Mouse (Mus musculus) intestine, embryonic 14.5 days (tissue): Measurements from ENCODE around the gene Lars2. TPM values are rescaled to one million over a fixed set of nuclear protein-coding genes. Genes with fewer than 3 reads are reported as not detected.
A peak's percentile ranks its signal among the peaks of the same experiment; 100 is the strongest.

Experiments
- ATAC-seq: fragments of 200-750 bp; cut with Nextera tagmentation; replicated peaks from 2 replicates; pipeline ENCODE4 v1.8.0; 2017; ENCODE audit warnings: low read depth, moderate number of reproducible peaks, moderate TSS enrichment, moderate library complexity; ENCODE audit not compliant: low FRiP score, low TSS enrichment
- DNase-seq: peaks from one replicate; pipeline ENCODE4 v3.0.0-alpha.2; 2018; ENCODE audit warnings: low spot score
- H3K27ac ChIP-seq: fragments of 300-500 bp; sonication (generic); 2 replicates; pipeline ENCODE4 v1.5.1; 2014; ENCODE audit warnings: low read depth, mild to moderate bottlenecking, control low read depth
- H3K27me3 ChIP-seq: fragments of 300-500 bp; sonication (generic); replicated peaks from 2 replicates; pipeline ENCODE4 v1.6.1; 2014; ENCODE audit warnings: low read length, control low read depth; ENCODE audit not compliant: control insufficient read depth, insufficient read depth
- H3K36me3 ChIP-seq: fragments of 300-500 bp; sonication (generic); 2 replicates; pipeline ENCODE4 v1.6.1; 2014; ENCODE audit warnings: low read length, control low read depth; ENCODE audit not compliant: control insufficient read depth, insufficient read depth
- H3K4me1 ChIP-seq: fragments of 300-500 bp; sonication (generic); replicated peaks from 2 replicates; pipeline ENCODE4 v1.6.1; 2014; ENCODE audit warnings: low read length, control low read depth, mixed read lengths; ENCODE audit not compliant: control insufficient read depth, insufficient read depth
- H3K4me2 ChIP-seq: fragments of 300-500 bp; sonication (generic); 2 replicates; pipeline ENCODE4 v1.6.1; 2014; ENCODE audit warnings: low read length
- H3K4me3 ChIP-seq: fragments of 300-500 bp; sonication (generic); 2 replicates; pipeline ENCODE4 v1.5.1; 2014; ENCODE audit warnings: low read depth, low read length, control low read depth, mixed read lengths
- H3K9ac ChIP-seq: fragments of 300-500 bp; sonication (generic); 2 replicates; pipeline ENCODE4 v1.6.1; 2014; ENCODE audit warnings: mild to moderate bottlenecking, low read length
- H3K9me3 ChIP-seq: fragments of 300-500 bp; sonication (generic); 2 replicates; pipeline ENCODE4 v1.6.1; 2016; ENCODE audit warnings: low read length, control low read depth; ENCODE audit not compliant: control insufficient read depth
- WGBS: fragments of 180-500 bp; shearing (Covaris S2); extraction: QIAGEN DNeasy Blood & Tissue Kit; methylation state at CpG from one replicate; pipeline ENCODE4 v1.1.7; 2014; 5-methylcytosine and 5-hydroxymethylcytosine counted together
- polyA plus RNA-seq: library from polyadenylated mRNA; unstranded; fragments of >200 nt; fragmentation: Nextera tagmentation; extraction: Ambion mirVana; gene quantifications from 2 replicates; pipeline ENCODE4 v1.2.1, GENCODE M21; 2014

The Lars2 gene
- polyA plus RNA-seq, 1 experiment from 2014 or later, result 1,414 TPM

- no peak overlapping the region for H3K4me3 ChIP-seq
- no peak overlapping the region for H3K9ac ChIP-seq
- H3K27ac ChIP-seq, result no peak overlapping the region
- WGBS, result 90% methylated on average over 4 of the region's 4 CpGs
- DNase-seq (no peak), ATAC-seq (no peak)
- no peak overlapping the region for H3K4me2 ChIP-seq
- peaks cover 31% of the 10 kb centered on the region for H3K4me1 ChIP-seq
- H3K36me3 ChIP-seq, result peaks cover 38% of the 10 kb centered on the region
- H3K27me3 ChIP-seq, result no peaks in the 10 kb centered on the region
- no peaks in the 10 kb centered on the region for H3K9me3 ChIP-seq
Observed at GRCm38 (mm10) chr9:123500480-123500879, 133.8 kb downstream of the Lars2 start.

DNA sequence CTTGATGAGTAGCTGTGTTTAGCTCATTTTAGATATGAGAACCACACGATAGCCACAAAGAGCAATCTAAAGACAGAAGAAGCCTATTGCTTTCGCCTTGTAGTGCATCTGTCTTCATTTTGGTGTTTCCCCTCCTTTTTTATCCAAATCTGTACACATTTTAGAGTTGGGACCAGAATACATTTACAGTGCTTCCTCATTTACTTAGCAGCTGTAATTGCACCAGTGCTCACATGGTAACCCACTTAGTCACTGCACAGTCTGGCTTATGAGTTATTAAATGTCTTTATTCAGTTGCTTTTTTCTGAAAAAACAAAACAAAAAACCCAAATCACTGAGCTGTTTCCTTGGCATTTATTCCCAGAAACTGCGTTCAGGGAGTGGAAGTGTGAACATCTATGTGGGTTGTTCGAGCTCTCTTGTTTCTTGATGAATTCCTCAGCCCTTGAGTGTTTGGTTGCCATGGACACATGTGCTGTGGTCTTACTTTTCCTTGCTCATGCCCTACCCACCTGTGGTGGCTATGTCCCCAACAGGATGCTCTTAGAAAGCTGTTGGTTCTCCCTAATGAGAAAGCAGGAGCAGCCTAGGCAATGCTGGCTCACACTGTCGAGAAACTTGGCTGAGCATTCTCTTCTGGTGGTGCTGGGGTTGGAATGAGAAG is 136.6 kb downstream of the Lars2 start:
- H3K9ac ChIP-seq, result no peak overlapping the region
- WGBS, result 82% methylated on average over 5 of the region's 5 CpGs
- no peak overlapping the region for H3K27ac ChIP-seq
- H3K4me1 ChIP-seq, result peaks cover 29% of the 10 kb centered on the region
- DNase-seq, result no peak
- H3K4me2 ChIP-seq, result no peak overlapping the region
- H3K36me3 ChIP-seq, result peaks cover 38% of the 10 kb centered on the region
- H3K27me3 ChIP-seq, result no peaks in the 10 kb centered on the region
- no peaks in the 10 kb centered on the region for H3K9me3 ChIP-seq
- no peak overlapping the region for H3K4me3 ChIP-seq
- ATAC-seq, result no peak

GRCm38 (mm10) chr9:123504325-123504724 is 137.6 kb downstream of the Lars2 start:
- Histone ChIP-seq H3K36me3 (peaks cover 38% of the 10 kb centered on the region), H3K27ac (no peak overlapping the region), H3K27me3 (no peaks in the 10 kb centered on the region), H3K4me3 (no peak overlapping the region), H3K4me1 (peaks cover 29% of the 10 kb centered on the region), H3K9me3 (no peaks in the 10 kb centered on the region), H3K9ac (no peak overlapping the region), H3K4me2 (no peak overlapping the region)
- WGBS, result 21% methylated on average over 2 of the region's 2 CpGs
- no peak for DNase-seq
- peak; percentile 62; the same call in 1 of the 2 replicates for ATAC-seq

DNA sequence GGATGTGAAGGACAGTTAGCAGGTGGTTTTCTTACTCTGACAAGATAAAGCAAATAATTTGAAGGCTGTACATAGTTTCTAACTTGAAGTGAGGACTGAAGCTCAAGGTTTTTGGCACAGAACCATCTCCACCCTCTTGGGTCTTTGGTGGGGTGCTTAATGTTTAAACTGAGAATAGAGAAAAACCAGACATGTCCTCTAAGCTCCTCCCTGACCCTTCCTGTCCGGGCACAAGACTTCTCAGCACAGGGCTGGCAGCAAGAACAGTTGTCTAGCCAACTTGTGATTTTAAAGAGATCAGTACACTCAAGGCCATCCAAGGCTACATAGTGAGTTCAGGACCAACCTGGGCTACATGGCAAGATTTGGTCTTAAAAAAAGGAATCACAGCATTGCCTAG is 138.9 kb downstream of the Lars2 start:
- H3K27ac ChIP-seq, result peak overlapping the region; percentile 69; the same call in 1 of the 2 replicates
- ATAC-seq (0 out of 2 replicates have a peak, but pooled peaks have one; percentile 9), DNase-seq (no peak)
- H3K4me2 ChIP-seq, result peak overlapping the region; percentile 9; the same call in 1 of the 2 replicates
- H3K9me3 ChIP-seq, result no peaks in the 10 kb centered on the region
- no peak overlapping the region for H3K4me3 ChIP-seq
- H3K9ac ChIP-seq, result no peak overlapping the region
- 23% methylated on average over 1 of the region's 1 CpGs for WGBS
- no peaks in the 10 kb centered on the region for H3K27me3 ChIP-seq
- H3K36me3 ChIP-seq, result peaks cover 36% of the 10 kb centered on the region
- peaks cover 29% of the 10 kb centered on the region for H3K4me1 ChIP-seq

- Histone ChIP-seq H3K9me3 (no peaks in the 10 kb centered on the region), H3K27ac (peak overlapping the region; percentile 76), H3K4me1 (peaks cover 29% of the 10 kb centered on the region), H3K4me2 (no peak overlapping the region), H3K36me3 (peaks cover 36% of the 10 kb centered on the region), H3K9ac (no peak overlapping the region), H3K4me3 (no peak overlapping the region), H3K27me3 (no peaks in the 10 kb centered on the region)
- peak; percentile 62; the same call in 1 of the 2 replicates for ATAC-seq
- WGBS, result 33% methylated on average over 4 of the region's 4 CpGs
- no peak for DNase-seq
Observed at GRCm38 (mm10) chr9:123506270-123507146, 139.8 kb downstream of the Lars2 start.

DNA sequence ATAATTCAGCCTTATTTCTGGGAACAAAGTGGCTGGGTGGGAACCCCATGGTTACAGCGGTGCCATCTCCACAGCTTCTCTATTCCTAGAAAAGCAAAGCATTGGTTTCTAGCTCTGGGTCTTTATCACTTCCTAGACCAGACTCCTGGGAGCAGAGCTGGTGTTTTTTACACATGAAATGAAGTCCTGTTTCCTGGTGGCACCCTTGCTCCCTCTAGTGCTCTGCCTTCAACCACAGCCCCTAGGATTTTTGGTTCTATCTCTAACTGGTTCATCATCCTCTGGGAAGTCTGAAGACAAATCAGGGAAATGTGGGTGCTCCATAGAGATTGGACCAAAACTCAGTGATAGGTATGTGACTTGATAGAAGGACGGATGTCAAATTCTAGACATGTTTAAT is 140.7 kb downstream of the Lars2 start:
- Histone ChIP-seq H3K9ac (no peak overlapping the region), H3K36me3 (peaks cover 40% of the 10 kb centered on the region), H3K4me2 (no peak overlapping the region), H3K4me1 (peaks cover 29% of the 10 kb centered on the region), H3K4me3 (no peak overlapping the region), H3K27ac (peak overlapping the region; percentile 76), H3K9me3 (no peaks in the 10 kb centered on the region), H3K27me3 (no peaks in the 10 kb centered on the region)
- ATAC-seq (no peak), DNase-seq (no peak)
- 92% methylated on average over 2 of the region's 2 CpGs for WGBS

GRCm38 (mm10) chr9:123508986-123509385 is 142.3 kb downstream of the Lars2 start:
- no peak for ATAC-seq
- WGBS, result 83% methylated on average over 2 of the region's 2 CpGs
- no peak for DNase-seq
- Histone ChIP-seq H3K27me3 (no peaks in the 10 kb centered on the region), H3K9ac (no peak overlapping the region), H3K4me1 (peaks cover 28% of the 10 kb centered on the region), H3K36me3 (peaks cover 37% of the 10 kb centered on the region), H3K4me2 (no peak overlapping the region), H3K4me3 (no peak overlapping the region), H3K9me3 (no peaks in the 10 kb centered on the region), H3K27ac (no peak overlapping the region)

DNA sequence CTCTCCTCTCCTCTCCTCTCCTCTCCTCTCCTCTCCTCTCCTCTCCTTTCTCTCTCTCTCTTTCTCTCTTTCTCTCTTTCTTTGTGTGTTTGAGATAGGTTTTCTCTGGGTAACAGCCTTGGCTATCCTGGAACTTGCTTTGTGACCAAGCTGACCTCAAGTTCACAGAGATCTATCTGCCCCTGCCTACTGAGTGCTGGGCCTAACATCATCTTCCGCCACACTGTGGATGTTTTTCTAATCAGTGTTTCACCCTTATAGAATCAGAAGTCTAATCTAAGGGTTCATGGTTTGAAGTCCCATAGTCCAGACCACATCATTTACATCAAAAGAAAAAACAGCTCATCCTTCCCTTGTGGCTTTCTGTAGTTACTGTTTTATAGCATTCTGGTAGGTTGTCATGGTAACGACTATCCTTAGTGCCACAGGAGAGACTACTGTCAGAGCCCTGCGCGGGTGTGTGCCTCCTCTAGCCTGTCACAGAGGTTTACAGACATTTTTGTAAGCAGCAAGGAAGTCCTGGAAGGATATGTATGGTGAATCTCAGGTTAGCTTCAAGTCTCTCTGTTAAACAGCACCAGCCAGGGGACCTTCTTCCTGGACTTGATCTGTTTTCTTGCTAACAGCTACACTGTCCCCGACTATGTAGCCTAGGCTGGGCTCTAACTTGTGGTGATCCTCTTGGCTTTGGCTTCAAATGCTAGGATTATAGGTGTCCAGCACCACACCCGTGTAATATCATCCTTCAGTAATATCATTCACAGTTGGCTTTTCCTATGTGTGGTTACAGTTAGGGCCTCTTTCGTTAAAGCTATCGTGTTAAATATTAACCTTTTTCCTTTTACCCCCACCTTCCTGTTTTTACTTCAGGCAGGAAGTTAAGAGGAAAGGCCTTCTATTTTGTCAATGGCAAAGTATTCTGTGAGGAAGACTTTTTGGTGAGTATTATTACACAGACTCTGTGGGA is 143.2 kb downstream of the Lars2 start:
- no peak for DNase-seq
- H3K27me3 ChIP-seq, result no peaks in the 10 kb centered on the region
- 60% methylated on average over 8 of the region's 8 CpGs for WGBS
- 0 out of 2 replicates have a peak, but pooled peaks have one; percentile 36 for ATAC-seq
- no peak overlapping the region for H3K9ac ChIP-seq
- peaks cover 19% of the 10 kb centered on the region for H3K4me1 ChIP-seq
- H3K4me3 ChIP-seq, result no peak overlapping the region
- no peak overlapping the region for H3K4me2 ChIP-seq
- no peaks in the 10 kb centered on the region for H3K9me3 ChIP-seq
- H3K27ac ChIP-seq, result no peak overlapping the region
- H3K36me3 ChIP-seq, result peaks cover 37% of the 10 kb centered on the region
